In the genomic region with DNA sequence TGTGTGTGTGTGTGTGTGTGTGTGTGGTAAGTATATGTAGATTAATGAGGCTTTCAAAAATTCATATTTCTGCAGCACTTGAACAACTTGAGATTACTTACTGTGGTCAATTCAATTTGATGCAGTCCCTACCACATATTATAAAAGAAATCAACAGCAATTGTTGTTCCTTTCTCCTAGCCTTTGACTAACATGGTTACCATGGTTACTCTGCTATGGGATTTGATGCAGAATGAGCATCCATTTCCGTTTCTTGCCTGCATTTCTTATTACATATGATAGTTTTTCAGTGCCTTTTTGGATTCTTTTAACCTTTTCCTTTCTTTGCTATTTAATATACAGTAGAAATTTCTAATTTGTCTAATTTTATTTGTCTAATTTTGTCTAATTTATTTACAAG, we compare ENCODE assay signal across 21 mouse cellular contexts.
A peak's percentile ranks its signal among the peaks of the same experiment; 100 is the strongest.
DNase-seq lines count a peak whose midpoint lies in the region; ATAC-seq and TF ChIP-seq lines count a peak whose summit lies in the region.
"Had no signal": no experiment of that assay in that cellular context is flagged by ENCODE, and none has a peak within 500 bp of the region (broad histone marks: within the 10 kb centered on the region; RNA-seq: fewer than 3 reads in every experiment).

No protein-coding gene starts in this region.

- H3K27me3 ChIP-seq in hindbrain, embryonic 13.5 days = no peaks in the 10 kb centered on the region
- no peaks in the 10 kb centered on the region for H3K27me3 ChIP-seq in hindbrain, embryonic 16.5 days (replicated peaks; ENCODE audit: control insufficient read depth, insufficient read depth, low read length)
- no peaks in the 10 kb centered on the region for H3K27me3 ChIP-seq in midbrain, embryonic 14.5 days (ENCODE audit: control insufficient read depth, insufficient read depth, low read length)
- peaks cover 24% of the 10 kb centered on the region for H3K27me3 ChIP-seq in midbrain, embryonic 10.5 days (ENCODE audit: low read depth, poor library complexity, severe bottlenecking)
- H3K27me3 ChIP-seq in liver, embryonic 12.5 days (replicated peaks) = no peaks in the 10 kb centered on the region
- H3K27me3 ChIP-seq: embryonic facial prominence, embryonic 12.5 days; heart, embryonic 13.5 days had no signal

- 0 out of 2 replicates have a peak, but pooled peaks cover 3% of the 10 kb centered on the region for H3K4me1 ChIP-seq in hindbrain, embryonic 13.5 days (replicated peaks)
- no peaks in the 10 kb centered on the region for H3K4me1 ChIP-seq in hindbrain, embryonic 16.5 days (ENCODE audit: control insufficient read depth, insufficient read depth, low read depth, low read length)
- H3K4me1 ChIP-seq in midbrain, embryonic 14.5 days (ENCODE audit: control insufficient read depth, insufficient read depth, low read length) = no peaks in the 10 kb centered on the region
- H3K4me1 ChIP-seq in midbrain, embryonic 10.5 days = no peaks in the 10 kb centered on the region
- no peaks in the 10 kb centered on the region for H3K4me1 ChIP-seq in liver, embryonic 12.5 days
- H3K4me1 ChIP-seq: embryonic facial prominence, embryonic 12.5 days; heart, embryonic 13.5 days had no signal

- ATAC-seq in hindbrain, embryonic 13.5 days (ENCODE audit: low FRiP score) = no peak
- ATAC-seq in hindbrain, embryonic 16.5 days = no peak
- ATAC-seq in midbrain, embryonic 14.5 days (ENCODE audit: low FRiP score, low TSS enrichment) = no peak
- ATAC-seq in liver, embryonic 12.5 days = no peak
- ATAC-seq: inflammation-experienced regulatory T-cells, adult 6 months; intestine, postnatal 0 days had no signal

- peak overlapping the region; percentile 48; the same call in 1 of the 2 replicates for H3K27ac ChIP-seq in hindbrain, embryonic 13.5 days
- no peak overlapping the region for H3K27ac ChIP-seq in hindbrain, embryonic 16.5 days (ENCODE audit: low read depth, low read length)
- no peak overlapping the region; the same call in 1 of the 2 replicates for H3K27ac ChIP-seq in midbrain, embryonic 14.5 days (replicated peaks; ENCODE audit: low read depth, low read length)
- H3K27ac ChIP-seq in midbrain, embryonic 10.5 days (replicated peaks) = no peak overlapping the region
- no peak overlapping the region for H3K27ac ChIP-seq in liver, embryonic 12.5 days
- H3K27ac ChIP-seq: embryonic facial prominence, embryonic 12.5 days; heart, embryonic 13.5 days had no signal

- H3K36me3 ChIP-seq in hindbrain, embryonic 13.5 days = no peaks in the 10 kb centered on the region
- no peaks in the 10 kb centered on the region for H3K36me3 ChIP-seq in hindbrain, embryonic 16.5 days (ENCODE audit: control insufficient read depth, insufficient read depth, low read length)
- H3K36me3 ChIP-seq in midbrain, embryonic 14.5 days (ENCODE audit: control insufficient read depth, insufficient read depth, low read length) = no peaks in the 10 kb centered on the region
- no peaks in the 10 kb centered on the region for H3K36me3 ChIP-seq in midbrain, embryonic 10.5 days
- H3K36me3 ChIP-seq in liver, embryonic 12.5 days = no peaks in the 10 kb centered on the region
- H3K36me3 ChIP-seq: embryonic facial prominence, embryonic 12.5 days; heart, embryonic 13.5 days had no signal

- WGBS in hindbrain, embryonic 13.5 days = 31% methylated on average over 1 of the region's 1 CpGs
- WGBS in hindbrain, embryonic 16.5 days = 19% methylated on average over 1 of the region's 1 CpGs
- WGBS in midbrain, embryonic 14.5 days = 26% methylated on average over 1 of the region's 1 CpGs
- 63% methylated on average over 1 of the region's 1 CpGs for WGBS in midbrain, embryonic 10.5 days
- 64% methylated on average over 1 of the region's 1 CpGs for WGBS in liver, embryonic 12.5 days (ENCODE audit: insufficient replicate concordance)

- no peak for TF ChIP-seq POLR2A in brain, embryonic 14.5 days (IDR thresholded peaks at IDR 0.05; ENCODE audit: borderline replicate concordance, extremely low read depth, insufficient read depth, insufficient read length, poor library complexity, severe bottlenecking)

- no peaks in the 10 kb centered on the region for H3K9me3 ChIP-seq in hindbrain, embryonic 13.5 days
- H3K9me3 ChIP-seq in hindbrain, embryonic 16.5 days (ENCODE audit: control insufficient read depth, low read length) = no peaks in the 10 kb centered on the region
- H3K9me3 ChIP-seq in midbrain, embryonic 14.5 days (ENCODE audit: control insufficient read depth, low read length) = no peaks in the 10 kb centered on the region
- H3K9me3 ChIP-seq in midbrain, embryonic 10.5 days (replicated peaks) = no peaks in the 10 kb centered on the region
- no peaks in the 10 kb centered on the region for H3K9me3 ChIP-seq in liver, embryonic 12.5 days (replicated peaks)
- H3K9me3 ChIP-seq: embryonic facial prominence, embryonic 12.5 days; heart, embryonic 13.5 days had no signal

- no peak for TF ChIP-seq CTCF in brain, embryonic 14.5 days (IDR thresholded peaks at IDR 0.05; ENCODE audit: borderline replicate concordance, extremely low read depth, insufficient read depth, insufficient read length)

- no peak overlapping the region for H3K9ac ChIP-seq in hindbrain, embryonic 13.5 days
- no peak overlapping the region for H3K9ac ChIP-seq in hindbrain, embryonic 16.5 days (ENCODE audit: low read depth, low read length)
- no peak overlapping the region for H3K9ac ChIP-seq in midbrain, embryonic 14.5 days (replicated peaks; ENCODE audit: low read length)
- H3K9ac ChIP-seq in liver, embryonic 12.5 days = no peak overlapping the region
- H3K9ac ChIP-seq: embryonic facial prominence, embryonic 12.5 days; heart, embryonic 13.5 days had no signal

- no peak overlapping the region for H3K4me3 ChIP-seq in hindbrain, embryonic 13.5 days
- no peak overlapping the region for H3K4me3 ChIP-seq in hindbrain, embryonic 16.5 days (ENCODE audit: low read length)
- H3K4me3 ChIP-seq in midbrain, embryonic 14.5 days (replicated peaks; ENCODE audit: low read depth, low read length) = no peak overlapping the region
- H3K4me3 ChIP-seq in midbrain, embryonic 10.5 days = no peak overlapping the region
- H3K4me3 ChIP-seq in liver, embryonic 12.5 days = no peak overlapping the region
- H3K4me3 ChIP-seq: embryonic facial prominence, embryonic 12.5 days; heart, embryonic 13.5 days had no signal

- no peak overlapping the region for H3K4me2 ChIP-seq in hindbrain, embryonic 13.5 days
- no peak overlapping the region for H3K4me2 ChIP-seq in hindbrain, embryonic 16.5 days (ENCODE audit: low read length)
- no peak overlapping the region for H3K4me2 ChIP-seq in midbrain, embryonic 14.5 days (ENCODE audit: low read length)
- no peak overlapping the region for H3K4me2 ChIP-seq in liver, embryonic 12.5 days
- H3K4me2 ChIP-seq: embryonic facial prominence, embryonic 12.5 days; heart, embryonic 13.5 days had no signal

- peak; percentile 69 for DNase-seq in midbrain, embryonic 14.5 days
- DNase-seq in midbrain, embryonic 10.5 days (ENCODE audit: low spot score) = no peak
- DNase-seq in brain, adult 2 months (ENCODE audit: low read depth, low spot score) = peak; percentile 29
- peak; percentile 68 for DNase-seq in brain, embryonic 14.5 days (ENCODE audit: low read depth)
- no peak for DNase-seq in testis, postnatal 10 days (ENCODE audit: low spot score)
- DNase-seq: adrenal gland, adult 2 months; adrenal gland, postnatal 25 days; cerebellum, adult 11 months; cerebellum, adult 8-10 months; cerebellum, postnatal 14 days; embryo, embryonic 11 days; gastrocnemius, postnatal 36 days; heart, adult 11 months; heart, postnatal 4 days had no signal

Comparison
In these comparisons a context has a peak if more than half of its experiments do, and no peak if none do; other contexts are left out.
1. DNase-seq: peak in midbrain, embryonic 14.5 days (single experiment), brain, adult 2 months (single experiment) and brain, embryonic 14.5 days (single experiment); none in midbrain, embryonic 10.5 days (single experiment) and testis, postnatal 10 days (single experiment).